Mouse (Mus musculus) G1E (cell line): ENCODE data around the gene Rubcn.

Source experiments
- CTCF ChIP-seq: IDR thresholded peaks from 2 replicates; pipeline ENCODE4 v1.5.1; 2012; ENCODE audit warnings: low read depth, low read length, inconsistent platforms, mixed read lengths
- GATA1 ChIP-seq: IDR thresholded peaks from 2 replicates; pipeline ENCODE4 v1.6.1; 2012; ENCODE audit warnings: borderline replicate concordance, low read length, inconsistent platforms, mixed read lengths
- POLR2AphosphoS5 ChIP-seq: IDR thresholded peaks from 2 replicates; pipeline ENCODE4 v1.6.1; 2012; ENCODE audit warnings: low read depth, low read length, inconsistent platforms; ENCODE audit not compliant: insufficient replicate concordance
- TAL1 ChIP-seq: conservative IDR thresholded peaks from 2 replicates; pipeline ENCODE4 v1.6.1; 2012; ENCODE audit warnings: low read depth, low read length, inconsistent platforms, mixed read lengths

GRCm38 (mm10) chr16:32797426-32797689 lies 80.2 kb downstream of the Rubcn start, which contains the start of gene Muc20:
- TF ChIP-seq CTCF: no peak
- no peak for TF ChIP-seq GATA1
- TF ChIP-seq POLR2AphosphoS5: no peak
- TF ChIP-seq TAL1: no peak
